Mouse (Mus musculus): ENCODE measurements at regions not wholly inside any gene's neighbourhood (a gene's known extent, or its start where the extent isn't known, plus 50 kb on each side); places are given as distances from the start of the nearest gene placed in this dataset.

- TF ChIP-seq CTCF (IDR thresholded peaks at IDR 0.05; ENCODE audit: control insufficient read depth, insufficient read depth, insufficient read length) (no peak), MYOG (IDR thresholded peaks at IDR 0.05; ENCODE audit: control insufficient read depth, extremely low read depth, insufficient read length) (no peak), CEBPB (IDR thresholded peaks at IDR 0.05; ENCODE audit: low read depth) (no peak), MYOD1 (IDR thresholded peaks at IDR 0.05; ENCODE audit: control insufficient read depth, insufficient read length, low read depth) (no peak), MAX (IDR thresholded peaks at IDR 0.05) (no peak)
Observed at GRCm38 (mm10) chr5:82964513-82964912, 390.5 kb downstream of the Tecrl start.

All from C2C12 (cell line).